Mouse (Mus musculus) erythroblast, embryonic 14.5 days (primary cell): ENCODE measurements around the gene Ptprg. TPM values are rescaled to one million over a fixed set of nuclear protein-coding genes. Genes with fewer than 3 reads are reported as not detected.

Experiments
- H3K27me3 ChIP-seq: 2 replicates; pipeline ENCODE4 v1.6.1; 2012; ENCODE audit warnings: inconsistent platforms; ENCODE audit not compliant: control insufficient read depth
- H3K36me3 ChIP-seq: 2 replicates; pipeline ENCODE4 v1.6.1; 2012; ENCODE audit warnings: mild to moderate bottlenecking, inconsistent platforms; ENCODE audit not compliant: control insufficient read depth
- H3K4me1 ChIP-seq: 2 replicates; pipeline ENCODE4 v1.6.1; 2012; ENCODE audit warnings: inconsistent platforms; ENCODE audit not compliant: control insufficient read depth
- H3K4me3 ChIP-seq: replicated peaks from 2 replicates; pipeline ENCODE3; 2012; ENCODE audit warnings: moderate library complexity, mild to moderate bottlenecking, inconsistent platforms
- H3K9me3 ChIP-seq: 2 replicates; pipeline ENCODE4 v1.6.1; 2012; ENCODE audit warnings: low read length, inconsistent platforms, mixed read lengths; ENCODE audit not compliant: control insufficient read depth
- GATA1 ChIP-seq: IDR thresholded peaks from 2 replicates; pipeline ENCODE4 v1.6.1; 2012; ENCODE audit warnings: low read length, inconsistent platforms, mixed read lengths
- TAL1 ChIP-seq: IDR thresholded peaks from 3 replicates; pipeline ENCODE4 v1.6.1; 2012; ENCODE audit warnings: low read length, inconsistent platforms, mixed read lengths
- polyA plus RNA-seq: library from polyadenylated mRNA; stranded (reverse); fragments of >175 nt; gene quantifications from 2 replicates; pipeline ENCODE4 v1.2.3, GENCODE M21; 2012

Gene Ptprg
- polyA plus RNA-seq, 1 experiment: not detected

- H3K4me3 ChIP-seq: no peak overlapping the region
- H3K9me3 ChIP-seq: no peaks in the 10 kb centered on the region
- TF ChIP-seq TAL1: no peak
- no peak for TF ChIP-seq GATA1
- no peaks in the 10 kb centered on the region for H3K4me1 ChIP-seq
- H3K27me3 ChIP-seq: no peaks in the 10 kb centered on the region
- H3K36me3 ChIP-seq: no peaks in the 10 kb centered on the region
Observed at GRCm38 (mm10) chr14:11609857-11610582, 56.7 kb downstream of the Ptprg start.

GRCm38 (mm10) chr14:11612426-11612825 lies 59.1 kb downstream of the Ptprg start:
- H3K27me3 ChIP-seq: no peaks in the 10 kb centered on the region
- no peaks in the 10 kb centered on the region for H3K4me1 ChIP-seq
- peaks cover under 1% of the 10 kb centered on the region; the same call in 1 of the 2 replicates for H3K9me3 ChIP-seq
- TF ChIP-seq GATA1 (no peak), TAL1 (no peak)
- H3K36me3 ChIP-seq: no peaks in the 10 kb centered on the region
- no peak overlapping the region for H3K4me3 ChIP-seq

GRCm38 (mm10) chr14:11613146-11613545 lies 59.8 kb downstream of the Ptprg start:
- no peak overlapping the region for H3K4me3 ChIP-seq
- no peaks in the 10 kb centered on the region for H3K4me1 ChIP-seq
- H3K27me3 ChIP-seq: no peaks in the 10 kb centered on the region
- H3K36me3 ChIP-seq: no peaks in the 10 kb centered on the region
- TF ChIP-seq TAL1 (no peak), GATA1 (no peak)
- peaks cover 6% of the 10 kb centered on the region; the same call in 1 of the 2 replicates for H3K9me3 ChIP-seq

GRCm38 (mm10) chr14:11615697-11616096 lies 62.4 kb downstream of the Ptprg start:
- TF ChIP-seq GATA1: no peak
- no peak for TF ChIP-seq TAL1
- Histone ChIP-seq H3K27me3 (no peaks in the 10 kb centered on the region), H3K9me3 (peaks cover 6% of the 10 kb centered on the region; the same call in 1 of the 2 replicates), H3K36me3 (no peaks in the 10 kb centered on the region), H3K4me3 (no peak overlapping the region), H3K4me1 (no peaks in the 10 kb centered on the region)

- peaks cover 6% of the 10 kb centered on the region; the same call in 1 of the 2 replicates for H3K9me3 ChIP-seq
- no peaks in the 10 kb centered on the region for H3K27me3 ChIP-seq
- H3K36me3 ChIP-seq: no peaks in the 10 kb centered on the region
- no peaks in the 10 kb centered on the region for H3K4me1 ChIP-seq
- no peak for TF ChIP-seq GATA1
- no peak for TF ChIP-seq TAL1
- H3K4me3 ChIP-seq: no peak overlapping the region
Observed at GRCm38 (mm10) chr14:11617362-11617761, 64.0 kb downstream of the Ptprg start.

GRCm38 (mm10) chr14:11618140-11618705 lies 64.9 kb downstream of the Ptprg start:
- no peaks in the 10 kb centered on the region for H3K4me1 ChIP-seq
- TF ChIP-seq GATA1 (no peak), TAL1 (no peak)

GRCm38 (mm10) chr14:11619606-11620005 lies 66.3 kb downstream of the Ptprg start:
- H3K27me3 ChIP-seq: no peaks in the 10 kb centered on the region
- peaks cover 6% of the 10 kb centered on the region; the same call in 1 of the 2 replicates for H3K9me3 ChIP-seq
- no peak overlapping the region for H3K4me3 ChIP-seq
- no peak for TF ChIP-seq TAL1
- TF ChIP-seq GATA1: no peak
- H3K36me3 ChIP-seq: no peaks in the 10 kb centered on the region
- no peaks in the 10 kb centered on the region for H3K4me1 ChIP-seq

More at GRCm38 (mm10) chr14:11618140-11618705, 64.9 kb downstream of the Ptprg start:
- H3K36me3 ChIP-seq: no peaks in the 10 kb centered on the region
- H3K27me3 ChIP-seq: no peaks in the 10 kb centered on the region
- peaks cover 6% of the 10 kb centered on the region; the same call in 1 of the 2 replicates for H3K9me3 ChIP-seq
- no peak overlapping the region for H3K4me3 ChIP-seq

GRCm38 (mm10) chr14:11620314-11620713 lies 67.0 kb downstream of the Ptprg start:
- H3K4me3 ChIP-seq: no peak overlapping the region
- H3K27me3 ChIP-seq: no peaks in the 10 kb centered on the region
- no peaks in the 10 kb centered on the region for H3K36me3 ChIP-seq
- no peak for TF ChIP-seq GATA1
- no peak for TF ChIP-seq TAL1
- H3K9me3 ChIP-seq: peaks cover 6% of the 10 kb centered on the region; the same call in 1 of the 2 replicates
- H3K4me1 ChIP-seq: no peaks in the 10 kb centered on the region

- no peaks in the 10 kb centered on the region for H3K4me1 ChIP-seq
- no peaks in the 10 kb centered on the region for H3K36me3 ChIP-seq
Observed at GRCm38 (mm10) chr14:11620962-11621568, 67.7 kb downstream of the Ptprg start.

More at GRCm38 (mm10) chr14:11620962-11621568, 67.7 kb downstream of the Ptprg start:
- H3K27me3 ChIP-seq: no peaks in the 10 kb centered on the region
- no peak for TF ChIP-seq GATA1
- TF ChIP-seq TAL1: no peak
- no peak overlapping the region for H3K4me3 ChIP-seq
- H3K9me3 ChIP-seq: peaks cover 6% of the 10 kb centered on the region; the same call in 1 of the 2 replicates
